Mouse (Mus musculus): Measurements from ENCODE around the gene A930009A15Rik.

The A930009A15Rik gene

DNA sequence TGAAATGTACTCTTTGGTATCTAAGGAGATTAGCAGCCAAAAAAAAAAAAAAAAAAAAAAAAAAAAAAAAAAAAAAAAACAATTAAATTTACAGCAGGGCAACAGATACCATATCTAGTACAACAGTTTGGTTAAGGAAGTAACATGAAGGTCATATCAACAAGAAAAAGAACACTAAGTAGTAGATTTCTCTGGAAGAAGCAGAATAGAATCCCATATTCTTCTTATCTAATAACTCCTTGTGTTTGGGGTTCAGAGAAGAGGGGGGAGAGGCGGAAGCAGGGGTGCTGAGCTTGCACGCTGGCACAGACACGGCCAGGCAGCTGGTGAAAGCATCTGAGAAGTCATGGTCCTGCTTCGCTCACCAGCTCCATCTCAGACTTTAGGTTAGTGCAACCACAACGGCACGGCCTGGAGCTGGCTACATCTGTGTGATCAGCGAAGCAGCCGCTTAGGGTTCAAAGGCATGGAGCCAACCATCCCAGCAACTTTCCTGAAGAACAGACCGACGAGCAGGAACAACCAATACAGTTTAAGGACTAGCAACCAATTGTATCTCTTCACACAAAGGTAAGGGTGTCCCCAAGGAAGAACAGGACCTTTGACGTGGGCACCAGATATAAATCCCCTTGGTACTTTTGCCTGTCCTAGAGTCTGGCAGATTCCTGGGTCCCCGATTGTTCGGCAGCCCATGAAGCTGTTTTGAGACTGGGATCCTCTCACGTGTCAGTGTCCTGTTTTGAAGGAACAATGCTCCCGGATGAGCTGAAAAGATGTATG is at the start of gene A930009A15Rik:
TSS of gene A930009A15Rik (plus strand) at position 275 of the 780 bp plus-strand sequence.
- DNase-seq: no peak

- no peak for DNase-seq
These were observed 49.3 kb upstream of the A930009A15Rik start for GRCm38 (mm10) chr10:115520200-115521080.

GRCm38 (mm10) chr10:115521081-115521451 is 48.7 kb upstream of the A930009A15Rik start:
- no peak for DNase-seq

- DNase-seq: no peak
These were observed 40.9 kb upstream of the A930009A15Rik start for GRCm38 (mm10) chr10:115528892-115529291.

- peak; percentile 16 for DNase-seq
These were observed 40.0 kb upstream of the A930009A15Rik start for GRCm38 (mm10) chr10:115529768-115530167.

DNA sequence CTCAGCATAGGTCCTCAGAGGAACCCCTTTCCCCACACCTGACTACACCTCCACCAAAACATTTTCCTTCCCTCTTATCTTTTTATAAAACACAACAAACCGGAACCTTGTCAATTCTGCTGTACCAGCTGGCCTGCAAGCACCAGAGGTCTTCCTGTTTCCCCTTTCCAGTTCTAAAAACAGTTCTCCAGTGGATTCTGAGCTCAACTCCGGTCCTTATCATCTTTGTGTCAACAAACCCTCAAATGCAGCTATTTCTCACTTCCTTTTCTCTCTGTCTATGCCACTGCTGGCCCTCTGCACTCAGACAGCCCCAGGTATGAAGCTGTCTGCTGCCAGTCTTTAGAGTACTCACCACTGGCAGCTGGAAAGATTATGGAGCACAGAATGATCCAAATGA is 39.0 kb upstream of the A930009A15Rik start:
- no peak for DNase-seq

DNA sequence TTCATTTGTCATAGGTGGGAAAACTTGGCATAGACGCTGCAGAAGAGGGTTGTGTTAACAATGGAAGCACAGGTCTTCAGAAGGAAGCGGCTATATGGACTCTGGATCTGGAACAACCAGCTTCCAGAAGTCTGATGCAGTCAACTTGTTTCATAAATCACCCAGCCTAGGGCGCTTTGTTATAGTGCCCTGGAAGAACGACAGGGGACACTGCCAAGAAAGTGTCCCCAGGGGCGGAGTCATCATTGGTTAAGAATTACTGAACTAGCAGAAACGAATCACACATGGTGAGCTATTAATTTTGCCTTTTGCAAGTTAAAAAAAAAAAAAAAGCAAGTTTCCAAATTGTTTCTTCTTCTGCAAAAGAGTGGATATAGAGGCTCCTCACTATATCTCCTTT is 26.9 kb upstream of the A930009A15Rik start:
- no peak for DNase-seq

DNA sequence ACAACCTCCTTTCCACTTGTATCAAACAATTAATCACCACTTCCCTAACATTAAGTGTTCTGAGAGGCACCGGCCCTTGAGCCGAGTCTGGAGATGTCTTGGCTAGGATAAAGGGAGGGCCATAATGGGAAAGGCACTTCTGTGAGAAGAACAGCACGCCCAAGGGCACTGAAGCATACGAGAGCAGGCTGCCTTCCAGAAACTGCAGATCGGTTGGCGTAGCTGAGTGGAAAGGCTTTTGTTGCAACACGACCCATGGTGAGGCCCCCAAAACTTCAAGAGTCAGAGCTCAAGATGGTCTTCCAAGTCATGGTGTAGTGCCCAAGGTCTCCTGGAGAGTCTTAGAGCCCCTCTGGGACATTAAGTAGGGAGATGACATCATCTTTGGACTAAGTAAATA is 19.5 kb upstream of the A930009A15Rik start:
- DNase-seq: no peak

GRCm38 (mm10) chr10:115551069-115551468 is 18.7 kb upstream of the A930009A15Rik start:
- DNase-seq: no peak

DNA sequence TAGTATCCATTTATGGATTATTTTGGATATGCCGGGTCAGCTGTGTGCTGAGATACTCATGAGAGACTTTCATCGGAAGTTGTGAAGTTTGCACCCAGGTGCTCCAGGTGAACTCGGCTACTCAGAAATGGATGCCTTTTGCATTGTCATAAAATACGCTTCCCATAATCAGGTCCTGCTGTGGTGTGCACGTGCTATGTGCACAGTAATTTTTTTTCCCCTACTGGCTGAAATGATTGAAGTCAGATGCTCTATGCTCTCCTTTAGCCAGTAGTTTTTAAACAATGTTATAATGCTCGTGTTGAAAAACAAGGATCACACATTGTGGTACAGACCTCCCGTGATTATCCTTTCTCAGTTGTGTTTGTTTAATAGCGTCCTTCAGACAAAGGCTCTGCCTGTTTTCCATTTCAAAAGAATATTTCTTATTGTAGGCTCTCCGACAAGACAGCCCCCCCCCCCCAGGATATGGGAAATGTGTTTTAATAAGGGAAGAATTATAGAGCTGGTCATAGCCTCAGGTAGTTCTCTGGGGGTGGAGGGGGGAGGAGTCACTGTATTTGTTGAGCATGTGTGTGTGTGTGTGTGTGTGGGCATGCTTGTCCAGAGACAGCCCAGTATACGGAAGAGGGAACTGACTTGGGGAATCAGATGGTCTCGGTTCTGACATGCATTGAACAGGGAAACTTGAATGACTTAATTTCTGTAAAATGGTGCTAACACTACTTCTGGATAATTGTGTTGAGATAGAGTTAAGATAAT is 16.3 kb upstream of the A930009A15Rik start:
- DNase-seq: no peak

- DNase-seq: no peak
These were observed 14.5 kb upstream of the A930009A15Rik start for GRCm38 (mm10) chr10:115555191-115555765.

DNA sequence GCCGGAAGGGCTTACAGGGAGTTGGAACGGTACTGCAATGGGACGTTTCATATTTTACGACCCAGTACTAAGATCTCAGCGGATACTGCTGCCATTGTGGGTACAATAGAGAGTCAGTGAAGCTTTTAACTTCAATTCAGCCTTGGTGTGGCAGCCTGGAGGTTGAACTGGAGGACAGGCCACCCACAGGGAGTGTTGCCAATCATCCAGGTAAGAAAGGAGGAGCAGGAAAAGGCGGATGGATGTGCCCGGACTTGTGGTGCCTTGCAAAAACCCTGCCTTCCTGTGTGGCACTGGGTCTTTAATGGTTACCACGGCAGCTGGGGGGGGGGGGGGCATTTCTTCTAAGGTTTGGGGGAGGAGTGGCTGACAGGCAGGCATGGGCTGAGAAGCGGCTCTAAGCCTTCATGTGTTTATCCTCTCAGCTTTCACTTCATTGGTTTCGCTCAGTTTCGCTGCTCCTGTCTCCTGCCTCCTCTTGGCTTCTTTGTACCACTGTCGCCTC is 13.0 kb upstream of the A930009A15Rik start:
- no peak for DNase-seq

DNA sequence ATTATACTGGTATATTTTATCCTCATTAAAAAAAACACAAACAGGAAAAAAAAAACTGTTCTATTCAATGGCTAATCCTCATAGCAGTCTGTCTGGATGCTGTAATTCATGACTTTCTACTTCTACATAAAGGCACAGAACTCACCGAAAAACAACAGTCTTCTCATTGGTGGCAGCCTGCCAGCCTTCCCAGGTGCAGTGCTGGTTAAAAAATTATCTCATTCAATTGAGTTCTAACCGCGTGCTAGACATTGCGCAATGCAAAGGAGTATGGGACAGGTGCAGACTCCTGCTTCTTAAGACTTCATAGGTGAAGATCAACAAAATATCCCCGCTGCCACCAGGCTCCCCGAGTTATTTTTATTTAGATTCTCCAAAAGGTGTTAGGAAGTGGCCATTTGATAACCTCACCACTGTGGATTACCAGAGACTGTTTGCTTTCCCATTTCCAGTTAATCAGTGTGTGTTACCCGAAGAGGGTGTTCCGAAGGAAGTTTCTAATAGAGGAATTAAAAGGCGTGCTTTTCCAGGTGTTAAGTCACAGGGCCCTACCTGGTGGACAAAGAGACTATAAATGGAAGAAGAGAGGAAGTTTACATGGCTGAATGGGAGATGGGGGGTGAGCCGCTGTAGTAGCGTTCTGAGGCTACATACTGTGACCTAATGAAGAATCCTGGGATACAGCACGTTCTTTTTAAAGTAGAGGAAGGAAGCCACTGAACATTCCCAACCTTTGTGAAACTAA is 8.5 kb upstream of the A930009A15Rik start:
- peak; percentile 35 for DNase-seq

- peak; percentile 39 for DNase-seq
These were observed 6.7 kb upstream of the A930009A15Rik start for GRCm38 (mm10) chr10:115562911-115563686.

DNA sequence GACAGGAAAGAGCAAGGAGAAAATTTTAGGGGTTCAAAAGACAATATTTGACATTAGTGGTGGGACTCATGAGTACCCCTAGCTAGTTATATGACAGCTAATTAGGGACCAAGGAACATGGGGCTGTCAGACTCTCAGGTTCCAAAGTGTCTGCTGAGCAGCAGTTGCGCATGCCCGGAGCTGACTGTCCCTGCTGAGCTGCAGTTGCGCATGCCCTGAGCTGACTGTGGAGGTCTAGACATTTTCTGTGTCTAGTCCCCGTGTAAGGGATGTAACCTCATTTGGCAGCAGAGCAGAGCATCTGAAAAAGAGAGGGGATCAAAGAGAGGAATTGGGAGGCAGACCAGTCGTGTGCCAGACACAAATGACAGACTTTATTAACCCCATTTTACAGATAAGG is 5.8 kb upstream of the A930009A15Rik start:
- no peak for DNase-seq

DNA sequence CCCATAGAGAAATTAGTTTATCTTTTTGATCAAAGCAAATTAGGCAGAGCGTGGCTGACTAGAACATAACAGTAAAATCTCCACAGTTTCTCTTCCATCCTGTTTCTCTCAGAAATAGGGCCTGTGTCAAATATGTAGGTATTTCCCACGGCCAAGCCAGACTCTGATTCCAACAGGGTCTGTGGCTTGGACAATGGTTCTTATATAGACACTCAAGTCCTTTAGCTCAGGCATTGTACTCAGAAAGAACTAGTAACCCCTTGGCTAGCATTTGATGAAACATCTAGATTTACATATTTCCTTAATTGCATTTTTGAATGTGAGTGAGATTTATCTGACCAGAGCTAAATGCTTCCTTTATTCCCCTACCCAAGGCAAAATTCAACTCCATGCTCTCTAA is 791 bp downstream of the A930009A15Rik start:
- no peak for DNase-seq

DNA sequence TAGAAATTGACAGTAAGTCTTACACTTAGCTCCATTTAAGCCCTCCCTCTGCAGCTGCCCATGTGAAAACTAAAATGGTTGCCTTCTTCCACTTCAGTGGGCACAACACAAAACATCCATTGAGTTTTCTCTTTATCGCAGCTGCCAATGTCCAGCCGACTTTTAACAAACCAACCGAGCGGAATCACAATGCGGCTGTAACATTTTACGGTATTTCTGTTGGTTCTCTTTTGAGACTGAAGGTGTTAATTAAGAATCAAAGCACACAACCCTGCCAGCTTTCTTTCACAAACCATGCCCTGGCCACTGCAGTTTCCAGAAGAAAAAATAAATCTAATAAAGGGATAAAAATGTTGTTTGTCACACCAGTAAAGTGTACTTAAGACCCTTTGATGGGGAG is 1.5 kb downstream of the A930009A15Rik start:
- DNase-seq: no peak

DNA sequence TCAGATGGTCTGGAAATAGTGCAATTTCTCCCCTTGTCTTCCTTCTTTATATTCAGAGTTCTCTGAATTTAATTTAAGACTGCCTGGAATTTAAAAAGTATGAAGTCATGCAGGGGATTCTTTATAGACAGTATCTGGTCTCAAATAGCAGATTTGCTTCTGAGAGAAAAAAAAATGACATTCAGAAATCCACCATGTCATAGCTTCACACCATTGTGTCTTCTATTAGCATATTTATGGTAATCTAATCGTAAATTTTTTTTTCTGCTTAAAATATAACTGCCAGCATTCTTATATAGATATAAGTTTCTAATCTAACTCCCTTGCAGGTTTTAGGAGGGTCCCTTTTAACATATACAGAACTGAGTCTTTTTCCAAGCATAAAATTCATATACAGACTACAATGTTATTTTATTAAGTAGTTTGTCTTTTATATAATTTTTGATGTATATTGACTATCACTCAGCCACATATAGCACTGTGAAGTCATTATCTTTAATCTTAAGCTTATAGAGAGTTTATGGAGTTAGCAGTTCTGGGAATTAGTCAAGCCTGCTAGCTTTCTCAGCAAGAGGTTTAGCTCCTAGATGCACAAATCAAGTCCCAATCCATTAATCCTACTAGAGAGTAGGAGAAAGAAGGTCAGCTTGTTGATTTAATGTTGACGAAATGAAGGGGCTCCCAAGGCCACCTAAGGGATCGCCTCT is 2.1 kb downstream of the A930009A15Rik start:
- DNase-seq: no peak

DNA sequence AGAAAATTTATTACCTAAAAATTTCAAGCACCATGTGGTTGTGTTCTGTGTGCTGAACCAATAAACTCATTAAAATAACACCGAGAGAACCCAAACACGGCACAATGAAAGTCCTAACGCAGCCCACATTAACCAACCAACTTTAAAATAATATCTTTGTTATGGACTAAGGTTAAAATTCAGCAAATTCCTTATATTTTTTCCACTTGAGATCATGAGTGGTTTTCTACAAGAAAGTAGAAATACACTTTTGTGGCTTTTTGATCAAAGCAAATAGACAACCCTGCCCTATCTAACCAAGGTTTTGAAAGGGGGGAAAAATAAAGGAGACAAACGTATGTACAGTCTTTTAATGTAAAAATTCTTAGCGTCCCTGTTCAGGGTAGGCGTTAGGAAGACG is 9.3 kb downstream of the A930009A15Rik start:
- no peak for DNase-seq

- no peak for DNase-seq
These were observed 9.7 kb downstream of the A930009A15Rik start for GRCm38 (mm10) chr10:115579494-115579893.
